Mouse (Mus musculus) brown adipose tissue, adult 24 weeks (tissue): ENCODE measurements around the gene Scimp. TPM values are rescaled to one million over a fixed set of nuclear protein-coding genes. Genes with fewer than 3 reads are reported as not detected.

Source experiments
- H3K27ac ChIP-seq: fragments of 200-500 bp; replicated peaks from 2 replicates; pipeline ENCODE4 v1.5.1; 2012; ENCODE audit warnings: low read depth, mild to moderate bottlenecking, low read length
- H3K4me1 ChIP-seq: fragments of 200-500 bp; 2 replicates; pipeline ENCODE4 v1.6.1; 2012; ENCODE audit warnings: low read length, mixed read lengths; ENCODE audit not compliant: control insufficient read depth, insufficient read depth, insufficient read length
- H3K4me3 ChIP-seq: fragments of 200-500 bp; 2 replicates; pipeline ENCODE4 v1.5.1; 2012; ENCODE audit warnings: low read depth, mild to moderate bottlenecking, low read length, moderate library complexity; ENCODE audit not compliant: insufficient read depth
- polyA plus RNA-seq: library from polyadenylated mRNA; stranded (reverse); fragments of >200 nt; gene quantifications from 2 replicates; pipeline ENCODE4 v1.2.4, GENCODE M21; 2012; ENCODE audit not compliant: missing spikeins, insufficient read depth, insufficient read length

The Scimp gene
- polyA plus RNA-seq, 1 experiment: not detected

DNA sequence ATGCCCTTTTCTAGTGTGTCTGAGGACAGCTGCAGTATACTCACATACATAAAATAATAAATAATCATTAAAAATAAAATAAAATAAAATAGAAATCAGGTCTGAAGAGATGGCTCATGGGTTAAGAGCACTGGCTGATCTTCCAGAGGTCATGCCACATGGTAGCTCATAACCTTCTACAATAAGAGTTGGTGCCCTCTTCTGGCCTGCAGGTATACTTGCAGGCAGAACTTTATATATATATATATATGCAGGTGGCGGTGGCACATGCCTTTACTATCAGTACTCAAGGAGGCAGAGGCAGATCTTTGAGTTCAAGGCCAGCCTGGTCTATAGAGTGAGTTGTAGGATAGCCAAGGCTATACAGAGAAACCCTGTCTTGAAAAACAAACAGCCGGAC is 13.8 kb upstream of the Scimp start:
- Histone ChIP-seq H3K4me1 (peaks cover 7% of the 10 kb centered on the region; the same call in 1 of the 2 replicates), H3K4me3 (no peak overlapping the region), H3K27ac (no peak overlapping the region)

DNA sequence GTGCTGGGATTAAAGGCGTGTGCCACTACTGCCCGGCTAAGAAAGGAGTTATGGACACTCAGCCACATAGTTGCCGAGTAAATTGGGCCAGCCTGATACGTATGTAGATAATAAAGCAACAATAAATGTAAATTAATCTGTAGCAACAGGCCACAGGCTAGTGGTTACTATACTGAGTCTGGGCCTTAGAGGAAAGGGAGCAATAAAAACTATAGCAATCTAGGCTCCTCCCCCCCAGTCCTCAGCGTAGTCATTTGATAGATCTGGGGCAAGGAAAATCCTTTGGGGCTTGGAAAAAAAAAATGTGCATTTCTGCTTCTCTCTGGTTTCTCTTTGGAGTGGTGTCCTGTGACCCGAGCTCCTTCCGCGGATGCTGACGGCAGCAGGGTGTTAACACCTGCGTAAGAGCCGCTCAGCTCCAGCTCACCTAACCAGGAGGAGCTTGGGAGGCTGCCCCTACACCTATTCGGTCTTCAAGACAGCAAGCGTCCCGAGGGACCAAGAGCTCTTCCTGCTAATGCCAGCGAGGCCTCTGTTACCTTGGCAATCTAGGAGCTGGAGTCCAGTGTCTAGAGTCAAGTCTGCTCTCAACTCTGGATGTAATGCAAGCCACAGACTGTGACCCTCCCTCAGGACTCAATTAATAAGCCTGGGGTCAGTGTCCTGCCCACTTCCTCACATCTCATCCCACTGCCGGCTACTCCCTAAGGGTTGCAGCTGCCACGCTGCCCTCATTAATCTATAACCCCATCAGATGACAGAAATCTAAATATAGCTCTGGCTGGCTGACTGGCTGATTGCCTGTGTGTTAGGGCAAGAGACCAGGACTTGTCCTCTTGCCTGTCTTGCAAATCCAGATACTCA is 9.6 kb upstream of the Scimp start:
- Histone ChIP-seq H3K4me1 (0 out of 2 replicates have a peak, but pooled peaks cover 4% of the 10 kb centered on the region), H3K27ac (no peak overlapping the region), H3K4me3 (0 out of 2 replicates have a peak overlapping the region, but pooled peaks have one; percentile 9)

DNA sequence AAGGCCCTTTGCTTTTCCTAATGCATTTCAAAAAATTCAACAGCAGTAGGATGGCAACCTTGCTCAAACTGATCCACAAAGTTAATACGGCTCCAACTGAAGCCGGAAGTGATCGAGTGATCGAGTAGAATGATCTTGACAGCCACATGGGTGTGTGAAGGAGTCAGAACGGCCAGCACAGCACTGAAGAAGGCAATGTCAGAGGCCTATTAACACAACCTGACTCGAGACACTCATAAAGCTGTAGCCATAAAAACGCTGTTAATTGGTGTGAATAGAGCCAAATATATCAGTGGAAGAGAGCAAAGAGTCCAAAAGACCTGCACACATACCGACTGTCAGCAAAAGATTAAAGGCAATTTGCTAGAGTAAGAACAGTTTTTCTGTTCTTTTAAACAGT is 7.7 kb upstream of the Scimp start:
- no peak overlapping the region for H3K27ac ChIP-seq
- no peak overlapping the region for H3K4me3 ChIP-seq
- H3K4me1 ChIP-seq: 0 out of 2 replicates have a peak, but pooled peaks cover 4% of the 10 kb centered on the region

DNA sequence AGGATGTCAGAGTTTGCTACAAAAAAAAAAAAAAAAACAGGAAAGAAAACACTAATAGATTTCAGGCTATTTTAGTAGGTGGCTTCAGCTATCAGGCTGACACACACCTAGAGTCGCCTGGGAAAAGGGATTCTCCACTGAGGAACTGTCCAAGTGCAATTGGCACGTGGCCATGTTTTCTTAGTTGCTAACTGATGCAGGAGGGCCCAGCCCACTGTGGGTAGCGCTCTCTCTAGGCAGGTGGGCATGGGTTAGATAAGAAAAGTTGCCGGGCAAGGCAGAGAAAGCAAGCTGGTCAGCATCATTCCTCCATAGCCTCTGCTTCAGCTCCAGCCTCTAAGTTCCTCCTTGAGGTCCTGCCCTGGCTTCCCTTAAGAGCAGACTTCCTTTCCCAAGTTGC is 4.4 kb upstream of the Scimp start:
- 0 out of 2 replicates have a peak, but pooled peaks cover under 1% of the 10 kb centered on the region for H3K4me1 ChIP-seq
- no peak overlapping the region for H3K27ac ChIP-seq
- H3K4me3 ChIP-seq: no peak overlapping the region

- Histone ChIP-seq H3K4me1 (no peaks in the 10 kb centered on the region), H3K4me3 (no peak overlapping the region), H3K27ac (no peak overlapping the region)
Observed at GRCm38 (mm10) chr11:70815498-70816078, 3.2 kb upstream of the Scimp start.

- Histone ChIP-seq H3K4me1 (no peaks in the 10 kb centered on the region), H3K27ac (no peak overlapping the region), H3K4me3 (no peak overlapping the region)
Observed at GRCm38 (mm10) chr11:70815071-70815470, 2.7 kb upstream of the Scimp start.

GRCm38 (mm10) chr11:70811471-70812240 is 730 bp downstream of the Scimp start:
- no peak overlapping the region for H3K27ac ChIP-seq
- no peak overlapping the region for H3K4me3 ChIP-seq
- H3K4me1 ChIP-seq: peaks cover 9% of the 10 kb centered on the region; the same call in 1 of the 2 replicates

GRCm38 (mm10) chr11:70811041-70811440 is 1.3 kb downstream of the Scimp start:
- Histone ChIP-seq H3K27ac (no peak overlapping the region), H3K4me3 (no peak overlapping the region)

GRCm38 (mm10) chr11:70809011-70809410 is 3.4 kb downstream of the Scimp start:
- Histone ChIP-seq H3K4me3 (no peak overlapping the region), H3K27ac (no peak overlapping the region), H3K4me1 (peaks cover 20% of the 10 kb centered on the region; the same call in 1 of the 2 replicates)

More at GRCm38 (mm10) chr11:70811041-70811440, 1.3 kb downstream of the Scimp start:
- peaks cover 11% of the 10 kb centered on the region; the same call in 1 of the 2 replicates for H3K4me1 ChIP-seq

- Histone ChIP-seq H3K27ac (0 out of 2 replicates have a peak overlapping the region, but pooled peaks have one; percentile 67), H3K4me1 (peaks cover 20% of the 10 kb centered on the region; the same call in 1 of the 2 replicates)
Observed at GRCm38 (mm10) chr11:70808101-70808500, 4.3 kb downstream of the Scimp start.

DNA sequence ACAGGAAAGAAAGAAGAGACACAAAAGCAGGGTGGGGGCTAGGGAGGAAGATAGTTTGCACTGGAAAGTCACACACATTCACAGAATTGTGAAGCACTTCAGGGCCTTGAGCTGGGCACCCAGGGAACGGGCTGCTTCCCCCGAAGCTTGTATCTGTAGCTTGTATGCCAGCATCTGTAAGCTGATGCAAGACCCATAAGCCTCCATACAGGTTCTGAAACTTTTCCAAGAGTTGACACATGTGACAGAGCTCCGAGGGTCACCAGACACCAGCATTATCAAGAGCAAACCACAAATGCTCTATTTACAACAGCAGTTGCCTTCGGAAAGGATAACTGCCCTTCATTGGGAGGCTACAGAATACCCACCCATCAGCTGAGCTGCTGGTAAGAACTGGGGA is 4.8 kb downstream of the Scimp start:
- Histone ChIP-seq H3K4me3 (no peak overlapping the region), H3K4me1 (peaks cover 20% of the 10 kb centered on the region; the same call in 1 of the 2 replicates)

More at GRCm38 (mm10) chr11:70808101-70808500, 4.3 kb downstream of the Scimp start:
- H3K4me3 ChIP-seq: no peak overlapping the region

GRCm38 (mm10) chr11:70806697-70807096 is 5.7 kb downstream of the Scimp start:
- Histone ChIP-seq H3K4me1 (peaks cover 20% of the 10 kb centered on the region; the same call in 1 of the 2 replicates), H3K27ac (peak overlapping the region; percentile 67), H3K4me3 (no peak overlapping the region)

More for the DNA sequence above, 4.8 kb downstream of the Scimp start:
- H3K27ac ChIP-seq: peak overlapping the region; percentile 67; the same call in 1 of the 2 replicates

- no peak overlapping the region for H3K4me3 ChIP-seq
- peak overlapping the region; percentile 64 for H3K27ac ChIP-seq
- peaks cover 20% of the 10 kb centered on the region; the same call in 1 of the 2 replicates for H3K4me1 ChIP-seq
Observed at GRCm38 (mm10) chr11:70805641-70806175, 6.7 kb downstream of the Scimp start.

DNA sequence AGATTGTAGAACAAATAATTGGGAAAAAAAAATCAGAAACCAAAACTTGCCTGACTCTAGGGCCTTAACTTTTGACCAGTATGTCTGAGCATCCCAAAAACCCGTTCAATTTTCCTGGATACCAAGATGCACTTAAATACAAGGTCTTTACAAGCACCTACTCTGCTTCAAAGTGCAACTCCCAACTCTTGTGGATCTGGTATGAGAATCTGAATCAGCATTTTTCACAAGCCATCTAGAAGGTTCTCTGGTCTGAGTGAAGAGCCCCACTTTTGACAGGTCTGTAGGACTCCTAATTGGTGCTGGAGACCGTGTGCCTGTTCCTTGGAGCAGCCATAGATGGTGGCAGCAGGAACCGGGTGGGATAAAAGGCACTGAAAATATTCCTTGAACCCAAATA is 8.0 kb downstream of the Scimp start:
- Histone ChIP-seq H3K27ac (peak overlapping the region; percentile 91), H3K4me1 (peaks cover 20% of the 10 kb centered on the region; the same call in 1 of the 2 replicates)

More for the DNA sequence above, 8.0 kb downstream of the Scimp start:
- H3K4me3 ChIP-seq: no peak overlapping the region
